Mouse (Mus musculus): ENCODE results near the gene Hist1h2ah. TPM values are rescaled to one million over a fixed set of nuclear protein-coding genes. Genes with fewer than 3 reads are reported as not detected.

Hist1h2ah gene
- polyA plus RNA-seq, 1 experiment = 248 TPM

DNA sequence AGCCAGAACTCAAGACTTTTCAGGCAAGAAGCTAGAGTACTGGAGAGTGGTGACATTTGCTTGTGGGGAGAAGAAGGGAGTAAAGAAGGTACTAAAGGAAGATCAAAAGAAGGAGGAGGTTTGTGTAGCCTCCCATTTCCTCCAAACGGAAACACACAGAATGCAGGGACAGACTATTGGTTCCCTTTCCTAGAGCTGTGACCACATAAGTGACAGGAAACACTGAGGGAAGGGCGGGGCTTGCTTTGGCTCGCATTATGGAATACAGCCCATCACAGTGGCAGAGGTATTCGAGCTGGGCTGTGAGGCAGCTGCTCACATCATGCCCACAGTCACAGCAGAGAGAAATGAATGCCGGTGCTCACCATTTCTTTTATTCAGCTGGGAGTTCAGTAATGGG lies 33.5 kb downstream of the Hist1h2ah start:
- Histone ChIP-seq H3K4me1 (replicated peaks; ENCODE audit: control insufficient read depth, insufficient read depth, low read length) (peaks cover 19% of the 10 kb centered on the region), H3K27ac (ENCODE audit: control insufficient read depth, insufficient read depth, low read length) (no peak overlapping the region), H3K4me3 (ENCODE audit: control insufficient read depth, insufficient read depth, low read length) (no peak overlapping the region), H3K36me3 (ENCODE audit: control insufficient read depth, insufficient read depth, low read length) (no peaks in the 10 kb centered on the region), H3K27me3 (ENCODE audit: control insufficient read depth, insufficient read depth, low read length) (peaks cover 9% of the 10 kb centered on the region)
- 0% methylated on average over 5 of the region's 5 CpGs for WGBS
- no peak for DNase-seq
- TF ChIP-seq CTCF (IDR thresholded peaks at IDR 0.05; ENCODE audit: borderline replicate concordance, control insufficient read depth, extremely low read depth, insufficient read depth, low read length, poor library complexity) (no peak), POLR2A (IDR thresholded peaks at IDR 0.05; ENCODE audit: control insufficient read depth, extremely low read depth, insufficient read depth, low read length, poor library complexity) (no peak)

DNA sequence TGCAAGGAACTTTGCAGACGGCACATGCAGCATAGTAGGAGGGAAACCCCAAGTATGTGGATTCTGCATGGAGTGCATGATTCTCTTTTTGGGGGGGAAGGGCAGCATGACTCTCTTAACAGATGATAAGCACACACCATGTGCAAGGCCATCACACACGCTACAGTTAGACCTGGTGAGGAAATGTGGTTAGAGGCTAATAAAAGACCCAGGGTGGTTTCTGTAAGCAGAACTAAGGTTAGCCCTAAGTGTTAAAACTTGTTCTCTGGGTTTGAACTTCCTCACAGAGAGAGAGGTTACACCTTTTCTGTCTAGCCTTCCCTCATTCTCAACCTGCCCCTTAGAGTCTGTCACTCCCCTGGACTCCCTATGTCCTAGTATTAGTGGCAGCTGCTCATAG lies 34.0 kb downstream of the Hist1h2ah start:
- Histone ChIP-seq H3K27me3 (ENCODE audit: control insufficient read depth, insufficient read depth, low read length) (peaks cover 9% of the 10 kb centered on the region), H3K4me1 (replicated peaks; ENCODE audit: control insufficient read depth, insufficient read depth, low read length) (peaks cover 14% of the 10 kb centered on the region), H3K27ac (ENCODE audit: control insufficient read depth, insufficient read depth, low read length) (no peak overlapping the region), H3K36me3 (ENCODE audit: control insufficient read depth, insufficient read depth, low read length) (no peaks in the 10 kb centered on the region), H3K4me3 (ENCODE audit: control insufficient read depth, insufficient read depth, low read length) (no peak overlapping the region)
- 26% methylated on average over 2 of the region's 2 CpGs for WGBS
- no peak for DNase-seq
- TF ChIP-seq CTCF (IDR thresholded peaks at IDR 0.05; ENCODE audit: borderline replicate concordance, control insufficient read depth, extremely low read depth, insufficient read depth, low read length, poor library complexity) (no peak), POLR2A (IDR thresholded peaks at IDR 0.05; ENCODE audit: control insufficient read depth, extremely low read depth, insufficient read depth, low read length, poor library complexity) (no peak)

DNA sequence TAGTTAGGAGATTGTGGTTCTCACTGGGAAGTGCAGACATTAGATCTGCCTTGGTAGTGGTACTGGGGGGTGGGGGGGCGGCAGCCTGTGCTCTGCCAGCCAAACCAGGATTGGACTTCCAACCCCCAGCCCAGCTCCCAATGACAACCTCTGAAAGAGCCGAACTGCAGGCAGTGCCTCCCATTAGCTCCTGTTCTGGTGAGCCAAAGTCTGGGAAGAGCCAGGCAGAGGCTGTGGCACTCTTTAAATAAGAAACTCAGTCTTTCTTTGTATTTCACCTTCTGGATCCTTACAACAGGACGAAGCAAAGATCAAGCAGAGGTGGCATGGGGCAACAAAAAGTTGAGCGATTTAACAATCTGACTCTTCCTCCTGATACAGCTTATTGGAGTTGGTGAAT lies 36.2 kb downstream of the Hist1h2ah start:
- Histone ChIP-seq H3K27me3 (ENCODE audit: control insufficient read depth, insufficient read depth, low read length) (peaks cover 15% of the 10 kb centered on the region), H3K4me1 (replicated peaks; ENCODE audit: control insufficient read depth, insufficient read depth, low read length) (peaks cover 14% of the 10 kb centered on the region), H3K36me3 (ENCODE audit: control insufficient read depth, insufficient read depth, low read length) (no peaks in the 10 kb centered on the region), H3K4me3 (ENCODE audit: control insufficient read depth, insufficient read depth, low read length) (no peak overlapping the region), H3K27ac (ENCODE audit: control insufficient read depth, insufficient read depth, low read length) (no peak overlapping the region)
- TF ChIP-seq CTCF (IDR thresholded peaks at IDR 0.05; ENCODE audit: borderline replicate concordance, control insufficient read depth, extremely low read depth, insufficient read depth, low read length, poor library complexity) = no peak
- no peak for TF ChIP-seq POLR2A (IDR thresholded peaks at IDR 0.05; ENCODE audit: control insufficient read depth, extremely low read depth, insufficient read depth, low read length, poor library complexity)
- WGBS = 90% methylated on average over 4 of the region's 4 CpGs
- DNase-seq = no peak

DNA sequence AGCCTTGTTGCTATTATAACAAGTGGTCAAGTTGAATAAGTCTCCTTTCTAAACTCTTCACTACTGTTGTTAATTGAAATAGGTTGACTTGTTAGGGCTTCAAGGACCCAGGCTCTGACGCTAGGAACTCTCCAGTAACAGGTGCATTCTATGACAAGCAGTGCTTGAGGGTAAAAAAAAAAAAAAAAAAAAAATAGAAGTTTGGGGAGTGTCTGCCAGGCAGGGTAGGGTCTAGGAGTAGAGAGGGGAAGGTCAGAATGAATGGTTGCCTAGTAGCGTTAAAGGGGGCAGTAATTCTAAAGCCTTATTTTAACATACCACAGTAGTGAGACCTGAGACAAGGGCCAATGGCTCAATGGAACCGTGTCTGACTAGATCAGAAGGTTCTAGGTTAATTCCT lies 37.0 kb downstream of the Hist1h2ah start:
- no peak for DNase-seq
- no peak overlapping the region for H3K27ac ChIP-seq (ENCODE audit: control insufficient read depth, insufficient read depth, low read length)
- TF ChIP-seq CTCF (IDR thresholded peaks at IDR 0.05; ENCODE audit: borderline replicate concordance, control insufficient read depth, extremely low read depth, insufficient read depth, low read length, poor library complexity) (no peak), POLR2A (IDR thresholded peaks at IDR 0.05; ENCODE audit: control insufficient read depth, extremely low read depth, insufficient read depth, low read length, poor library complexity) (no peak)
- no peak overlapping the region for H3K4me3 ChIP-seq (ENCODE audit: control insufficient read depth, insufficient read depth, low read length)
- H3K27me3 ChIP-seq (ENCODE audit: control insufficient read depth, insufficient read depth, low read length) = peaks cover 15% of the 10 kb centered on the region
- WGBS = 65% methylated on average over 3 of the region's 3 CpGs
- peaks cover 14% of the 10 kb centered on the region for H3K4me1 ChIP-seq (replicated peaks; ENCODE audit: control insufficient read depth, insufficient read depth, low read length)
- no peaks in the 10 kb centered on the region for H3K36me3 ChIP-seq (ENCODE audit: control insufficient read depth, insufficient read depth, low read length)

DNA sequence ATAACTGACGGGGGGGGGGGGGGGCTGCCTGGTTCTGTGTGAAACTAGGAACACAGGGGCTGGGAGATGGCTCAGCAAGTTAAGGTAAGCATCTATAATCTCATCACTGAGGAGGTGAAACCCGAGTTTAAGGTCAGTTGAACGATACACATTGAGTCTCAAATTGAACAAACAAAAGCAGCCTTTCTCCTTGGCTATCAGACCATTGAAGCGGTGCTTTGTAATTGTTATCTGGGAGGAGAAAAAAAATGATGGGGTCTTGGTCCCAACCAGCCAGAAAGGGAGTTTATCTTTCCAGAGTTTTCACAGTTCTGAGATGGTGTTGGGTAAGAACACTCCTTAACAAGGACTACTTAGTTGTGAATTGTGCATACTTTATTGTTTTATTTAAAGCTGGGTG lies 37.5 kb downstream of the Hist1h2ah start:
- H3K27ac ChIP-seq (ENCODE audit: control insufficient read depth, insufficient read depth, low read length) = no peak overlapping the region
- H3K4me1 ChIP-seq (replicated peaks; ENCODE audit: control insufficient read depth, insufficient read depth, low read length) = peaks cover 14% of the 10 kb centered on the region
- DNase-seq = no peak
- peaks cover 15% of the 10 kb centered on the region for H3K27me3 ChIP-seq (ENCODE audit: control insufficient read depth, insufficient read depth, low read length)
- no peak for TF ChIP-seq CTCF (IDR thresholded peaks at IDR 0.05; ENCODE audit: borderline replicate concordance, control insufficient read depth, extremely low read depth, insufficient read depth, low read length, poor library complexity)
- no peak for TF ChIP-seq POLR2A (IDR thresholded peaks at IDR 0.05; ENCODE audit: control insufficient read depth, extremely low read depth, insufficient read depth, low read length, poor library complexity)
- no peak overlapping the region for H3K4me3 ChIP-seq (ENCODE audit: control insufficient read depth, insufficient read depth, low read length)
- H3K36me3 ChIP-seq (ENCODE audit: control insufficient read depth, insufficient read depth, low read length) = no peaks in the 10 kb centered on the region
- 41% methylated on average over 4 of the region's 4 CpGs for WGBS

DNA sequence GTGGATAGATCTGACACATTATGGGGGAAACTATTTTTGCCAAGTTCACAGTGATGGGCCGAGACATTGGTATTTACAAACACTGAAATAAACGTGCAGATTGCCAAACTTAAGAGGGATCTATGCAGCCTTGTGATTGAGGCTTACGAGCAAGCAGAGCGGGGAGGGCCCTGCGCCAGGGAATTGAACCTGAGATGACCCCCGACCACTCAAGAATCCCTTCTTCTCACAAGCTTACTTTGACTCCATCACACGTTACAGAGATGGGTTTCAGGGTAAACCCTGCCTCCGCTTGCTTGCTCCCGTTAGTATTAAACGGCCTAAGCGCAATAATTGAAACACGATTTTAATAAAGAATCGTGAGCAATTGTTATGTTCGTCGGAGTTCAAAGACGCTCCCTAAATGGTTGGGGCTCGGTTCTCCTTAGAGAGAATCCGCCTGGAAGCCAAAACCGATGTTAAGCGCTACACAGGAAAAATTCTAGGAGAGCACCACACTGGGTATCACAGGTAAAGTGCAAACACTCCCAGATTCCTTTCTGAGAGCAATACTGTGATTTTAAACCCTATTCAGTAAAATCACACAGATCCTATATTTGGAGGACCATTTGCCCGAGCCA lies 38.1 kb downstream of the Hist1h2ah start:
- Histone ChIP-seq H3K4me1 (replicated peaks; ENCODE audit: control insufficient read depth, insufficient read depth, low read length) (peaks cover 14% of the 10 kb centered on the region), H3K4me3 (ENCODE audit: control insufficient read depth, insufficient read depth, low read length) (no peak overlapping the region), H3K27ac (ENCODE audit: control insufficient read depth, insufficient read depth, low read length) (no peak overlapping the region), H3K36me3 (ENCODE audit: control insufficient read depth, insufficient read depth, low read length) (no peaks in the 10 kb centered on the region), H3K27me3 (ENCODE audit: control insufficient read depth, insufficient read depth, low read length) (peaks cover 15% of the 10 kb centered on the region)
- no peak for TF ChIP-seq CTCF (IDR thresholded peaks at IDR 0.05; ENCODE audit: borderline replicate concordance, control insufficient read depth, extremely low read depth, insufficient read depth, low read length, poor library complexity)
- TF ChIP-seq POLR2A (IDR thresholded peaks at IDR 0.05; ENCODE audit: control insufficient read depth, extremely low read depth, insufficient read depth, low read length, poor library complexity) = no peak
- WGBS = 33% methylated on average over 21 of the region's 21 CpGs
- no peak for DNase-seq

DNA sequence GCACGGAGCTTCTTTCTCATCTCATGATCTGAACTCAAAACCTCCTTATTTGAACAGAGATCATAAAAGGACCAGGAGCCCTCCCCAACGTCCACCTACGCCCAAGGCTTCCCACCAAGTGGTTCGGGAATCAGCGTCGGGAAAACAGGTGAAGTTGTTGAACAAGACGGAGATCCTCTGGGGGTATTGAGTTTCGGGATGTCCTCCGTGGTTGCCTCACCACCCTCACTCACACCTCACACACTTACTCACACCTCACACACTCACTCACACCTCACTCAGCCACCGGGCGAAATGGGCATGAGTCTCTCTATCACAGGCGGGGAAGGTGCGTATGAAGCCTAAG lies 38.6 kb downstream of the Hist1h2ah start:
- Histone ChIP-seq H3K27ac (ENCODE audit: control insufficient read depth, insufficient read depth, low read length) (no peak overlapping the region), H3K4me3 (ENCODE audit: control insufficient read depth, insufficient read depth, low read length) (no peak overlapping the region), H3K27me3 (ENCODE audit: control insufficient read depth, insufficient read depth, low read length) (peaks cover 15% of the 10 kb centered on the region), H3K36me3 (ENCODE audit: control insufficient read depth, insufficient read depth, low read length) (no peaks in the 10 kb centered on the region), H3K4me1 (replicated peaks; ENCODE audit: control insufficient read depth, insufficient read depth, low read length) (peaks cover 12% of the 10 kb centered on the region)
- 22% methylated on average over 13 of the region's 13 CpGs for WGBS
- TF ChIP-seq POLR2A (IDR thresholded peaks at IDR 0.05; ENCODE audit: control insufficient read depth, extremely low read depth, insufficient read depth, low read length, poor library complexity) = no peak
- no peak for TF ChIP-seq CTCF (IDR thresholded peaks at IDR 0.05; ENCODE audit: borderline replicate concordance, control insufficient read depth, extremely low read depth, insufficient read depth, low read length, poor library complexity)
- no peak for DNase-seq

All from thymus, adult 2 months (tissue).